Mouse (Mus musculus): ENCODE measurements at regions not wholly inside any gene's neighbourhood (a gene's known extent, or its start where the extent isn't known, plus 50 kb on each side); places are given as distances from the start of the nearest gene placed in this dataset.
A peak's percentile ranks its signal among the peaks of the same experiment; 100 is the strongest.

DNA sequence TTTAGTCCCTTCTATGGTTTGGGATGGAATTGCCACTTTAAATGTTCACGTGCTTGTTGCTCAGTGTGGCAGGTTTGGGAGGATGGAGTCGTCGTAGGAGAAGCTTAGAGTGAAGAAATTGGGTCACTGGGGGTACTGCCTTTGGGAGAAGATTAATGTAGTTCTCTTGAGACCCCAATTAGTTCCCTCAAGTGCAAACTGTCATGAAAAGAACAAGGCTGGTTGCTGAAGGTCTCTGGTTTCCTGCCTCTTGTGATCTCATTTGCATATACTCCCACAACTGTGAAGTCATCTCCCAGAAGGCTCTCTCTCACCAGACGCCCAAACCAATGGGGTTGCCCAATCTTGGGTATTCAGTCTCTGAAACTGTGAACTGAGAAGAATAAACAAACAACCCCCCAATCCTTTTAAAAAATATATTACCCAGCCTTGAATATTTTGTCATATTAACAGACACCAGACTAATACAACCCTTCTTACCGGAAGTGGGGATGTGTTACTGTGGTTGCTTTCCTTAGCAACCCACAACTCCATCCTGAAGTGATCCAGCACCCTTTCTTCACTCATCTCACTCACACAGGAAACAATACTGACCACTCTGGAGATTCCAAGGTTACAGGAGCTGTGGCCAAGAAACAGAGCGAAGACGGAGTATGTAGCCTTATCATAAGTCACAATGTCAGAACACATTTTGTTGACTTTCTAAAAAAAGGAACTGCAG is 153.2 kb upstream of the Fndc3a start:
- no peak for DNase-seq (ENCODE audit: low spot score in 2 of 2)
- intact Hi-C loops (cut with DNase I): no loop called here

DNA sequence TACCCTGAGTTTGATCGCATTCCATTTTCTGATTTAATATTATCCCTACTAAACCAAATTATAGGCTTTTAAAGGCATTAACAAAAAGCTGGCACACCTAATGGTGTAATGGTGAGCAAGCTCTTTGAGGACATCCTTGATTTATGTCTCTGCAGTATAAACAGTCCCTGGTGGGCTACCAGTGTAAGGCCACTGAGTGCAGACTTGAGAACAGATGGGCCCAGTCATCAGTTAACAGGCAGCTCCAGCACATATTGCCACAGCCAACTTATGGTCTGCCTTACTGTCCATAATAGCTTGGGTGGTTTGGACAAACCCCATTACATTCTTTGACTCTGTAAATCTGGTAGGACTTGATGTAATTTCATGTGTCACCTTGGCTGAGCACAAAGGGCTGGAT is 144.4 kb upstream of the Fndc3a start:
- DNase-seq (ENCODE audit: low spot score in 2 of 2): no peak
- intact Hi-C loops (cut with DNase I): no loop called here

- intact Hi-C loops (cut with DNase I): no loop called here
- no peak for DNase-seq (ENCODE audit: low spot score in 2 of 2)
These were observed 143.3 kb upstream of the Fndc3a start for GRCm38 (mm10) chr14:72853104-72853503.

- DNase-seq (ENCODE audit: low spot score in 2 of 2): no peak
- intact Hi-C loops (cut with DNase I): no loop called here
These were observed 141.1 kb upstream of the Fndc3a start for GRCm38 (mm10) chr14:72850884-72851283.

DNA sequence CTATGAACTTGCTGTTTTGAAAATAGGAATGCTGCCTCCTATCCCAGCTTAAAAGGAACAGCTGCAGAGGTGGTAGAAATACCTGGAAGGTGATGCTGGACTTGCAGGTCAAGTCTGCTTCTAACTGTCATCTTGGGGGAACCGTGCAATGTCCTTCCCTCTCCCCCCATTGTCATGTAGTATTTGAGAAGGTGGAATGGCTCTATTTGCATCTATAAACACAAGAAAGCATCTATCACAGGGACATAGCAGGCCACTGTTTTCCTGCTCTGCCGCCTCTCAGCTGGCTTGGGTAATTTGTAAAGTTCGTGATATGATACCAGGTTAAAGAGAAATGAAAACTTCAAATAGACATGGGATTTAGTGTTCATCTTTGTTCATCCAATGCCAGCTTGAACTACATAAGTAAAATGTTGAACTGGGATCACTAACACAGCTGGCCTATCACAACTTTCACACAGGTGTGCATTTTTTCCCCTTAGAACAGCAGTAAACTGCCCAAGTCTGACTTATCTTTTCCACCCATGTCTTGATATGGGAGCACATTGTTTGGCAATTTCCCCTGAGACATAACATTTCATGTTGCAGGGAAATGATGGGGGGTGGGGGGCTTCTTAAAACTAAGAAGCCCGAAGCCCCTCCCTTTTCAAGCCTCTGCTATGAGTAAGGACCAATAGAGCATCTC is 138.6 kb upstream of the Fndc3a start:
- DNase-seq (ENCODE audit: low spot score in 2 of 2): no peak
- intact Hi-C loops (cut with DNase I): no loop called here

- no peak for DNase-seq (ENCODE audit: low spot score in 2 of 2)
- intact Hi-C loops (cut with DNase I): no loop called here
These were observed 137.7 kb upstream of the Fndc3a start for GRCm38 (mm10) chr14:72847466-72847865.

DNA sequence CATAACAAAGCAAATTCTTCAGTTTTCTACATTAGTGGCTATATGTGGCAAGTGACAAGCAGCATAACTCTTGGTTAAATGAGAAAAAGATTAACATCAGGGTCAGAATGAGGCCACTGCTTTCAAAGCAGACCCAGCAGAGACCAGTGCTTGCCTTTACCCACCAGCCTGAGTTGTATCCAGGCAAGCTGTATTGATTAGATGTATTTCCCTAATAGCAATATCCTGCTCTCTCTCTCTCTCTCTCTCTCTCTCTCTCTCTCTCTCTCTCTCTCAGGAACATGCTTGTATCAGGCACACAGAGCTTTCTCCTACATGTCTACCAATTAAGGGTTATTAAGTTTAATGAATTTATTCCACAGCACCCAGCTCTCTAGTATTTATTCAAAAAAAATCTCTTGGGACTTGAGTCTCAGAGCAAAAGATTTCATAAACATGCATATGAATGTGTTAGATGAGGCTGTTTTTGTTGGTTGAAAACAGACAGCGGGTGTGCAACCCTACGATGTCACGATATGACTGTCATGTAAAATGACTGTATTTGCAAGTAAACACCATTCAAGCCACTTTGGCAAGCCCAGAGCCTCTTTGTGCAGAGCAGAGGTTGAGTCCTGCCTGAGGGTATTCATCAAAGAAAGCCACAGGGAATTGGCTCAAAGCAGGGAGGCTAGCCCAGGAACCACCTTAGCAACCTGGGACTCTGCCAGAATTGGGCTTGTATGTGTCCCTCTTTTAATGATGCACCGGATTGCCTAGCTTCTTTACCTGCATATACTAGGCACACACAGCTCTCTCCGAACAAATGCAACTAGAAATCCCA is 136.0 kb upstream of the Fndc3a start:
- DNase-seq (ENCODE audit: low spot score in 2 of 2): no peak
- intact Hi-C loops (cut with DNase I): no loop called here

DNA sequence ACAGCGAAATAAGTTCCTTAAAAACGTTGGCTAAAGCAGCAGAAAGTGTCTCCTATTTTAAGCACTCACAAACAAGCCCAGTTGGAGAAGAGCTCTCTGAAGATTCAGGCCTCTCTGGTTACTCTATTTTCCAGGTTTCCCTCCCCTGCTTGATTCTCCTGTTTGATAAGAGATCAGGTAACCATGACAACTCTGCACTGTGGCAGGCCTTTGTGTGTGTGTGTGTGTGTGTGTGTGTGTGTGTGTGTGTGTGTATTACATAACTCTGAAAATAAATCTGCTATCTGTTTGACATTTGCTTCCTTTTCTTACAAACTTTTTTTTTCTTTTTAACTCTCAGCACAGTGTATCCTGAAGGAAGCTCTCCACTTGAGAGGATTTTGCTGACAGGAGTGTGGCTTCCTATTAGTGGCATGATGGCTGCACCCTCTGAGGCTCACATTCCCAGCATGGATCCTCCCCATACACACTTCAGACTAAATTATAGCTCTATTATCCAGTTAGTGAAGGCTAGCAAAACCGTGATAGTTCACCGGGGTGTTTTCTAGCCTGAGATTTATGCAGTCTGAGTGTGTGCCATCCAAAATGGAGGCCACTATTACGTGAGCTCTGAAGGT is 135.1 kb upstream of the Fndc3a start:
- intact Hi-C loops (cut with DNase I): no loop called here
- peak; percentile 9 to 34 for DNase-seq (ENCODE audit: low spot score in 2 of 2)

- DNase-seq (ENCODE audit: low spot score in 2 of 2): no peak
- intact Hi-C loops (cut with DNase I): no loop called here
These were observed 131.9 kb upstream of the Fndc3a start for GRCm38 (mm10) chr14:72841753-72842152.

DNA sequence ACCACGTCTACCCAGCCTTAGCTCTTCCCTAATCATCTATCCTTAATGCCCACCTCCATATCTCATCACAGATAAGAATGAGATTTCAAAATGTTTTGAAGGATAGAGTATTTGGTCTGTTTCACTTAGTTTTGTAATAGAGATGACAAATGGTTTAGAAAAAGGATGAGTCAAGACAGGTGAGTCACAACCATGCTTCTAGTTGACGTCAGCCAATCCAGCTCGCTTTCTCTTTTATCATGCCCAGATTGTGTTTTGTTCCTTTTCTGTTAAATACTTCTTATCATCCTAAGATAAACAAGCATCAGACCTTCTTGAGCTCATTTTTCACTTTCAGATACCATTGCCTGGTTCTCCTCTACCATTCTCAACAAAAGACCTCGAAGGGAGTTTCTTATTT is 125.4 kb upstream of the Fndc3a start:
- intact Hi-C loops (cut with DNase I): no loop called here
- DNase-seq (ENCODE audit: low spot score in 2 of 2): no peak

- DNase-seq (ENCODE audit: low spot score in 2 of 2): no peak
- intact Hi-C loops (cut with DNase I): no loop called here
These were observed 119.5 kb upstream of the Fndc3a start for GRCm38 (mm10) chr14:72829261-72829660.

DNA sequence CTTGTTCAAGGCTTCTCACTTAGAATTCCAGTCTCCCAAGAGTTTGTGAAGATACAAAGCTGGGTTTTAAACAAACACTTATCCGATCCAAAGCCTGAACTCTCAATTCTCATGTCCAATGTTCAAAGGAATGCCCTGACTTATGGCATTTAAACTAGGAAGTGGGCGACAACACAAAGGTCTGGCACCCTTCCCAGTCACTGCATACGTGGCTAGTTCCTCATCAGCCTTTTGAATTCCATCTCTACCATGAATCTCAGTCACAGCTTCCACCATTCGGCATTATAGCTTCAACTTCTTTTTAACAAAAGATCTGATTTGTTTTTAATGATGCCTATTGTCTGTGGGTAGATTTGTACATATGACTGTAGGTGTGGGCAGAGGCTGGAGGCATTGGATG is 115.7 kb upstream of the Fndc3a start:
- intact Hi-C loops (cut with DNase I): no loop called here
- DNase-seq (ENCODE audit: low spot score in 2 of 2): no peak

GRCm38 (mm10) chr14:72822231-72822615 is 112.4 kb upstream of the Fndc3a start:
- intact Hi-C loops (cut with DNase I): no loop called here
- DNase-seq (ENCODE audit: low spot score in 2 of 2): peak in 1 of 2 experiments; percentile 59

- no peak for DNase-seq (ENCODE audit: low spot score in 2 of 2)
- intact Hi-C loops (cut with DNase I): no loop called here
These were observed 111.9 kb upstream of the Fndc3a start for GRCm38 (mm10) chr14:72821517-72822230.

- intact Hi-C loops (cut with DNase I): loop anchor here (10.0 kb wide), 1 partner anchor 166 kb away; no protein-coding TSS in a partner anchor
- no peak for DNase-seq (ENCODE audit: low spot score in 2 of 2)
These were observed 109.2 kb upstream of the Fndc3a start for GRCm38 (mm10) chr14:72819037-72819436.

DNA sequence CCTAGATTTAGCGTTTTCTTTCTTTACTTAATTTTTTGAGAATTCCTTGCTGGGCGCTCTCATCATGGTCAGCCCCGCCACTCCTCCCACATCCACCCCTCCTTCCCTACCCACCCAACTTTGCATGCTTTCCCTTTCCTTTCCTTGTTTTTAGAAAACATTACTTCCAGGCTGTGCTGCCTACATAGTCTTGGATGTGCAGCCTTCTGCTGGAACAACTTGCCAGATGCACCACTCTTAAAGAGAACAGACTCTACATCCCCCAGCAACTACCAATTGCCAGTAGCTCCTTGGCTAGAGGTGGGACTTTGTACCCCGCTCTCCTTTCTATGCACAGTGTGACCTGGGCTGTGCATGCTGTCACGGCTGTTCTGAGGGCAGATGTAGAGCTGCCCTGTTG is 108.0 kb upstream of the Fndc3a start:
- intact Hi-C loops (cut with DNase I): loop anchor here (10.0 kb wide), 1 partner anchor 167 kb away; no protein-coding TSS in a partner anchor
- DNase-seq (ENCODE audit: low spot score in 2 of 2): peak; percentile 9 to 55

DNA sequence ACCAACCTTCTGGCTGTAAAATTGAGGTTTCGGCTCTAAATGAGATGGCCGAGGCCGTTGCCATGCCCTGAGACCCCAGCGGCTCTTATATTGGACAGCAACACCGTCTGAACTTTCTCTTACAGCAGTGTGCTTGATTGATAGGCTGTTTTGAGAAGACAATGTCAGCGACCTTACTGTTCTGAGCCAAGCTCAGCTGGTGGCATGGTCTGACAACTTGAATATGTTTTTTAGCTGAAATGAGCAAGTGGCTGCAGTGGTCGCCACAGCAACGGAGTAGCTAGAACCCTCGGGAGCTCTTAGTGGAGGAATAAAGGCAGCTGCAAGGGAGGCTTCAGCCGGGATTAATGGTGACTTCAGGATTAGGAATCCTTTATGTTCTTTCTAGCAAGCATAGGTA is 107.0 kb upstream of the Fndc3a start:
- peak; percentile 10 to 30 for DNase-seq (ENCODE audit: low spot score in 2 of 2)
- intact Hi-C loops (cut with DNase I): loop anchor here (10.0 kb wide), 1 partner anchor 168 kb away; no protein-coding TSS in a partner anchor

GRCm38 (mm10) chr14:72809138-72809537 is 99.3 kb upstream of the Fndc3a start:
- no peak for DNase-seq (ENCODE audit: low spot score in 2 of 2)
- intact Hi-C loops (cut with DNase I): no loop called here

- intact Hi-C loops (cut with DNase I): no loop called here
- no peak for DNase-seq (ENCODE audit: low spot score in 2 of 2)
These were observed 98.1 kb upstream of the Fndc3a start for GRCm38 (mm10) chr14:72807947-72808346.

Data from left cerebral cortex, postnatal 25 days (tissue).